Mouse (Mus musculus) liver, postnatal 0 days (tissue): Measurements from ENCODE around the gene Fate1. TPM values are rescaled to one million over a fixed set of nuclear protein-coding genes. Genes with fewer than 3 reads are reported as not detected.
A peak's percentile ranks its signal among the peaks of the same experiment; 100 is the strongest.

Experiments used
- ATAC-seq: fragments of 200-750 bp; cut with Nextera tagmentation; 2 replicates; pipeline ENCODE4 v1.8.0; 2017; ENCODE audit warnings: mild to moderate bottlenecking, moderate library complexity
- DNase-seq: peaks from one replicate; pipeline ENCODE4 v3.0.0-alpha.2; 2016
- H3K27ac ChIP-seq: fragments of 300-500 bp; sonication (generic); 2 replicates; pipeline ENCODE4 v1.5.1; 2014; ENCODE audit warnings: antibody characterized with exemption, moderate library complexity, mild to moderate bottlenecking, low read depth
- H3K27me3 ChIP-seq: fragments of 300-500 bp; sonication (generic); 2 replicates; pipeline ENCODE4 v1.6.1; 2014; ENCODE audit warnings: low read length, control low read depth, mixed read lengths; ENCODE audit not compliant: insufficient read depth
- H3K36me3 ChIP-seq: fragments of 300-500 bp; sonication (generic); replicated peaks from 2 replicates; pipeline ENCODE4 v1.6.1; 2014; ENCODE audit warnings: mild to moderate bottlenecking, control low read depth, low read length, moderate library complexity, mixed read lengths; ENCODE audit not compliant: insufficient read depth
- H3K4me1 ChIP-seq: fragments of 300-500 bp; sonication (generic); 2 replicates; pipeline ENCODE4 v1.6.1; 2014; ENCODE audit warnings: antibody characterized with exemption, mild to moderate bottlenecking, control low read depth; ENCODE audit not compliant: insufficient read depth
- H3K4me2 ChIP-seq: fragments of 300-500 bp; sonication (generic); 2 replicates; pipeline ENCODE4 v1.6.1; 2014; ENCODE audit warnings: low read depth, mild to moderate bottlenecking, low read length, moderate library complexity, mixed read lengths
- H3K4me3 ChIP-seq: fragments of 300-500 bp; sonication (generic); 2 replicates; pipeline ENCODE4 v1.5.1; 2014; ENCODE audit warnings: low read depth, low read length
- H3K9ac ChIP-seq: fragments of 300-500 bp; sonication (generic); replicated peaks from 2 replicates; pipeline ENCODE4 v1.6.1; 2014; ENCODE audit warnings: mild to moderate bottlenecking, moderate library complexity
- H3K9me3 ChIP-seq: fragments of 300-500 bp; sonication (generic); 2 replicates; pipeline ENCODE4 v1.6.1; 2016; ENCODE audit warnings: mild to moderate bottlenecking, control low read depth, low read length, mixed read lengths
- CTCF ChIP-seq: sonication (generic); IDR thresholded peaks from 2 replicates; pipeline ENCODE4 v1.5.1; 2016; ENCODE audit warnings: antibody characterized with exemption, low read depth
- EP300 ChIP-seq: IDR thresholded peaks from 2 replicates; pipeline ENCODE4 v1.6.1; 2016; ENCODE audit warnings: antibody characterized with exemption, low read depth, mild to moderate bottlenecking
- WGBS: fragments of 180-500 bp; shearing (Covaris S2); extraction: QIAGEN DNeasy Blood & Tissue Kit; methylation state at CpG from one replicate; pipeline ENCODE4 v1.1.7; 2014; ENCODE audit not compliant: insufficient replicate concordance; 5-methylcytosine and 5-hydroxymethylcytosine counted together
- polyA plus RNA-seq: library from polyadenylated mRNA; unstranded; fragments of >200 nt; fragmentation: Nextera tagmentation; extraction: Ambion mirVana; gene quantifications from 2 replicates; pipeline ENCODE4 v1.2.1, GENCODE M21; 2015

Fate1 gene
- not detected in 2 replicates for polyA plus RNA-seq

DNA sequence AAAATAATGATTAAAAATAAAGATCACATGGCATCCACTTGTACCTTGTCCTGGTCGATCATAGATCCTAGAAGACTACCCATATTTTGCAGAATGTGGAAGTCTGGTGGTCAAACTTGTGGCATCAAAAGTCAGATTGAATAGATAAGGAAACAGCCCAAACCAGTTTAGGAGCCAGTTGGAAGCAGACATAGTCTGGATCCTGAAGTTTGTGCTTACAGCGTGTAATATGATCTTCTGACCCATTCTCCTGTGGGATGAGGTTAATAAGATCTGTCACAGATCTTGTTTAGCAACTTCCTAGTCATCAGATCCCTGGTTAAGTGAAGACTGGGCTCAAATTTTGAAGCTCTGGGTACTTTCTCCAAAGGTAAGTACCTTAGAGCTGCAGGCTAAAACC, at the start of gene Fate1:
Gene Fate1 (plus strand): TSS at position 301 of the 400 bp plus-strand sequence.
- no peak within 1 kb of the TSS for H3K9ac ChIP-seq
- ATAC-seq (no peak), DNase-seq (no peak)
- no peak within 1 kb of the TSS for H3K27ac ChIP-seq
- H3K27me3 ChIP-seq, result no peaks in the 10 kb centered on the region
- no peaks in the 10 kb centered on the region for H3K9me3 ChIP-seq
- H3K4me3 ChIP-seq, result no peak within 1 kb of the TSS
- H3K4me1 ChIP-seq, result no peaks in the 10 kb centered on the region
- TF ChIP-seq EP300, result no peak
- no peak for TF ChIP-seq CTCF
- no peaks in the 10 kb centered on the region for H3K36me3 ChIP-seq
- 59% methylated on average over 2 of the region's 2 CpGs for WGBS
- H3K4me2 ChIP-seq, result no peak within 1 kb of the TSS

GRCm38 (mm10) chrX:71946631-71947030, 26.2 kb upstream of the Fate1 start:
- ATAC-seq, result no peak
- peak; percentile 72 for TF ChIP-seq CTCF
- TF ChIP-seq EP300, result no peak
- Histone ChIP-seq H3K27me3 (peaks cover 3% of the 10 kb centered on the region; the same call in 1 of the 2 replicates), H3K4me3 (no peak overlapping the region), H3K27ac (no peak overlapping the region), H3K4me1 (no peaks in the 10 kb centered on the region), H3K4me2 (no peak overlapping the region), H3K9me3 (no peaks in the 10 kb centered on the region), H3K9ac (no peak overlapping the region), H3K36me3 (no peaks in the 10 kb centered on the region)
- peak; percentile 46 for DNase-seq
- WGBS, result 18% methylated on average over 3 of the region's 3 CpGs

- no peak for DNase-seq
- Histone ChIP-seq H3K36me3 (no peaks in the 10 kb centered on the region), H3K9me3 (no peaks in the 10 kb centered on the region), H3K4me3 (no peak overlapping the region), H3K9ac (no peak overlapping the region), H3K4me2 (no peak overlapping the region), H3K4me1 (no peaks in the 10 kb centered on the region), H3K27ac (no peak overlapping the region), H3K27me3 (peaks cover 24% of the 10 kb centered on the region; the same call in 1 of the 2 replicates)
- ATAC-seq, result no peak
- no peak for TF ChIP-seq CTCF
- no peak for TF ChIP-seq EP300
Measured at GRCm38 (mm10) chrX:71958366-71958765, 14.4 kb upstream of the Fate1 start.

- no peak within 1 kb of the TSS for H3K27ac ChIP-seq
- ATAC-seq, result no peak
- TF ChIP-seq EP300 (no peak), CTCF (no peak)
- no peaks in the 10 kb centered on the region for H3K9me3 ChIP-seq
- H3K27me3 ChIP-seq, result peaks cover 27% of the 10 kb centered on the region; the same call in 1 of the 2 replicates
- H3K4me3 ChIP-seq, result peak within 1 kb of the TSS; percentile 13; the same call in 1 of the 2 replicates
- H3K9ac ChIP-seq, result no peak within 1 kb of the TSS
- DNase-seq, result peak; percentile 17
- no peaks in the 10 kb centered on the region for H3K36me3 ChIP-seq
- WGBS, result 18% methylated on average over 33 of the region's 72 CpGs
- no peaks in the 10 kb centered on the region for H3K4me1 ChIP-seq
- peak within 1 kb of the TSS; percentile 32; the same call in 1 of the 2 replicates for H3K4me2 ChIP-seq
Measured at GRCm38 (mm10) chrX:71962073-71963051, 10.4 kb upstream of the Fate1 start, which contains the start of gene Prrg3. Gene Prrg3 (plus strand): TSS chrX:71962624.

DNA sequence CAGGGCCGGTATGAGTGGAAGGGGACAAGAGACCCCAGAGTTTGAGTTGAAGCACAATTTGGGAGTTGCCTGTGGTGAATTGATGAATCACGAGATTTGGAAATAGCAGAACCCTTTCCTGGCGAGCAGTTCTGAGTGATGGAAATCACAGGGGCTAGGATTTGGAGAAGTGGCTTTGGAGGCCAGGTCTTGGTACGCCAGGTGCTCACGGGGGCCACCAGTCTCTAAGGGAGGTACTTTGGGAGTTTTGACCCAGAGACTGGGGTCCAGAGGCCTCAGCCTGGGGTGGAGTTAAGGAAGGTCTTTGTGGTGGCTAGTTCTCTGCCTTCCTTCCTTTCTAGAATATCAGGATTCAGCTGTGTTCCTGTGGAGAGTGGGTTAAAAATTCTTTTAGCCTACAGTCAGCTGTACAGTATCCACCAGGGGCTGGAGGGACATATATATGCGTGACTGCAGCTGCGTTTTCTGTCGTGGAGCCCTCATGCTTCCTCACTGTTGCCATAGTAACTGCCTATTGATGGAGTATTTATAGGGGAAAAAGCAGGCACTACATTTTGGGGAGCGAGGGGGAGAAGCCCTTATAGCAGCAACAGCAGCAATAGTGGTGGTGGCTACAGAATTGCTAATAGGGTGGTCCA, 9.4 kb upstream of the Fate1 start:
- DNase-seq (no peak), ATAC-seq (no peak)
- TF ChIP-seq CTCF (no peak), EP300 (no peak)
- H3K9ac ChIP-seq, result no peak overlapping the region
- no peaks in the 10 kb centered on the region for H3K4me1 ChIP-seq
- peak overlapping the region; percentile 13; the same call in 1 of the 2 replicates for H3K4me3 ChIP-seq
- WGBS, result 48% methylated on average over 9 of the region's 9 CpGs
- H3K9me3 ChIP-seq, result no peaks in the 10 kb centered on the region
- peaks cover 27% of the 10 kb centered on the region; the same call in 1 of the 2 replicates for H3K27me3 ChIP-seq
- no peak overlapping the region for H3K27ac ChIP-seq
- 0 out of 2 replicates have a peak overlapping the region, but pooled peaks have one; percentile 32 for H3K4me2 ChIP-seq
- H3K36me3 ChIP-seq, result no peaks in the 10 kb centered on the region

GRCm38 (mm10) chrX:71968216-71968615, 4.6 kb upstream of the Fate1 start:
- TF ChIP-seq EP300, result no peak
- TF ChIP-seq CTCF, result no peak
- Histone ChIP-seq H3K9me3 (no peaks in the 10 kb centered on the region), H3K27me3 (peaks cover 5% of the 10 kb centered on the region; the same call in 1 of the 2 replicates), H3K4me3 (no peak overlapping the region), H3K4me2 (no peak overlapping the region), H3K27ac (no peak overlapping the region), H3K9ac (no peak overlapping the region), H3K4me1 (no peaks in the 10 kb centered on the region), H3K36me3 (no peaks in the 10 kb centered on the region)
- DNase-seq (no peak), ATAC-seq (no peak)
- WGBS, result 63% methylated on average over 1 of the region's 1 CpGs
